In genomic region chr12:35894304-35894900, GRCm38 (mm10) we compare ENCODE assay signal across 13 mouse cellular contexts. TPM values are rescaled to one million over a fixed set of nuclear protein-coding genes. Genes with fewer than 3 reads are reported as not detected.
DNase-seq lines count a peak whose midpoint lies in the region; TF ChIP-seq lines count a peak whose summit lies in the region.
"Had no signal": no experiment of that assay in that cellular context is flagged by ENCODE, and none has a peak within 500 bp of the region (broad histone marks: within the 10 kb centered on the region; RNA-seq: fewer than 3 reads in every experiment).

No protein-coding gene starts in this region.

- 48% methylated on average over 6 of the region's 6 CpGs for WGBS in kidney, adult 2 months

- H3K4me1 ChIP-seq in kidney, adult 2 months (ENCODE audit: control insufficient read depth, insufficient read depth, low read length) = no peaks in the 10 kb centered on the region
- H3K4me1 ChIP-seq: intestine, embryonic 15.5 days had no signal

- DNase-seq in adrenal gland, adult 2 months = peak; percentile 3
- no peak for DNase-seq in adrenal gland, adult 18-20 months (ENCODE audit: low spot score in 2 of 2)
- peak; percentile 17 for DNase-seq in kidney, adult 2 months
- DNase-seq in kidney, adult 9 months = no peak
- peak; percentile 60 for DNase-seq in ZHBTc4 (ENCODE audit: low read depth, low spot score)
- DNase-seq in kidney, postnatal 4 days = peak; percentile 30 to 34
- DNase-seq in thymus, adult 18-20 months = no peak
- no peak for DNase-seq in layer of hippocampus, adult 9-10 months (ENCODE audit: low spot score)

- H3K4me3 ChIP-seq in kidney, adult 2 months (ENCODE audit: insufficient read depth, low read depth, low read length) = no peak overlapping the region
- H3K4me3 ChIP-seq: intestine, embryonic 15.5 days; midbrain, embryonic 13.5 days had no signal

- no peak overlapping the region for H3K27ac ChIP-seq in kidney, adult 2 months (ENCODE audit: insufficient read depth, low read depth, low read length)
- H3K27ac ChIP-seq: intestine, embryonic 15.5 days; midbrain, embryonic 13.5 days had no signal

- no peak for TF ChIP-seq POLR2A in kidney, adult 2 months (IDR thresholded peaks at IDR 0.05; ENCODE audit: low read depth, low read length)

- no peaks in the 10 kb centered on the region for H3K27me3 ChIP-seq in kidney, adult 2 months (replicated peaks; ENCODE audit: control insufficient read depth, insufficient read depth, low read length)
- H3K27me3 ChIP-seq: intestine, embryonic 15.5 days; midbrain, embryonic 13.5 days had no signal

- TF ChIP-seq CTCF in kidney, adult 2 months (conservative IDR thresholded peaks at IDR 0.05; ENCODE audit: insufficient read depth, insufficient read length, low read depth, low read length) = no peak

- no peaks in the 10 kb centered on the region for H3K36me3 ChIP-seq in kidney, adult 2 months (ENCODE audit: control insufficient read depth, insufficient read depth, low read length)
- H3K36me3 ChIP-seq: intestine, embryonic 15.5 days; midbrain, embryonic 13.5 days had no signal

RNA-seq across cellular contexts. Expression of gene Agr3, which starts 31.0 kb away (rescaled TPM):
- not detected for total RNA-seq in adrenal gland, adult 2 months (2021)
- polyA plus RNA-seq in adrenal gland, adult 2 months (2012; rRNA removed) = not detected in 2 replicates
- total RNA-seq in adrenal gland, adult 18-20 months (2021) = not detected
- not detected in 2 replicates for polyA plus RNA-seq in kidney, adult 2 months (2012; rRNA removed)
- polyA plus RNA-seq: brain, embryonic 14.5 days; heart, embryonic 11.5 days; intestine, embryonic 15.5 days; limb, embryonic 11.5 days; midbrain, embryonic 13.5 days had no signal

Comparison
In these comparisons a context has a peak if more than half of its experiments do, and no peak if none do; other contexts are left out.
1. DNase-seq: peak in adrenal gland, adult 2 months (single experiment), kidney, adult 2 months (single experiment), ZHBTc4 (single experiment) and kidney, postnatal 4 days (2 of 2); none in adrenal gland, adult 18-20 months (0 of 2), kidney, adult 9 months (single experiment), thymus, adult 18-20 months (0 of 2) and layer of hippocampus, adult 9-10 months (single experiment).